Mouse (Mus musculus): ENCODE results near the gene Hhip.

GRCm38 (mm10) chr8:80020469-80020868 is 37.3 kb downstream of the Hhip start:
- TF ChIP-seq POLR2A (IDR thresholded peaks at IDR 0.05; ENCODE audit: low read depth, low read length) (no peak), CTCF (IDR thresholded peaks at IDR 0.05; ENCODE audit: extremely low read depth, insufficient read depth, insufficient read length, insufficient replicate concordance) (no peak)

Measured in spleen, adult 2 months (tissue).